Mouse (Mus musculus) activated CD4-positive, CD25-positive, alpha-beta regulatory T cell, adult 4 months (primary cell): ENCODE data around the gene Bptf. TPM values are rescaled to one million over a fixed set of nuclear protein-coding genes. Genes with fewer than 3 reads are reported as not detected.

Source experiments
- polyA plus RNA-seq, 2 experiments: library from polyadenylated mRNA; unstranded; fragments of 100-300 nt; shearing (Covaris generic); gene quantifications; one replicate each; pipeline ENCODE4 v1.2.1; 2017

Bptf gene
- polyA plus RNA-seq, 2 experiments from 2014 or later, result 57.7 to 74.0 TPM

Other genes starting within 250 kb of the Bptf start
- gene Smurf2, start 211.4 kb downstream of the Bptf start, polyA plus RNA-seq, result 10 to 100 TPM; 16.4 to 18.0 TPM
- gene Kpna2, start 132.6 kb downstream of the Bptf start, polyA plus RNA-seq, result 100 to 1,000 TPM; 202 to 218 TPM
- gene 1810010H24Rik, start 106.4 kb downstream of the Bptf start, polyA plus RNA-seq, result 1 to 10 TPM in 1 of 2 experiments, under 1 TPM in 1; 0.46 to 1.5 TPM
- gene Nol11, start 57.3 kb upstream of the Bptf start, polyA plus RNA-seq, result 10 to 100 TPM; 44.5 to 45.8 TPM